Mouse (Mus musculus) limb, embryonic 15.5 days (tissue): ENCODE measurements around the gene Mamstr. TPM values are rescaled to one million over a fixed set of nuclear protein-coding genes. Genes with fewer than 3 reads are reported as not detected.
A peak's percentile ranks its signal among the peaks of the same experiment; 100 is the strongest.

Source experiments
- ATAC-seq: fragments of 200-750 bp; cut with Nextera tagmentation; 2 replicates; pipeline ENCODE4 v1.8.0; 2017; ENCODE audit warnings: low read depth, moderate TSS enrichment; ENCODE audit not compliant: insufficient number of reproducible peaks, low FRiP score, low TSS enrichment
- H3K27ac ChIP-seq: fragments of 300-500 bp; sonication (generic); 2 replicates; pipeline ENCODE4 v1.5.1; 2015; ENCODE audit warnings: moderate library complexity, mild to moderate bottlenecking, inconsistent platforms
- H3K27me3 ChIP-seq: fragments of 300-500 bp; sonication (generic); 2 replicates; pipeline ENCODE4 v1.6.1; 2015; ENCODE audit warnings: inconsistent platforms
- H3K36me3 ChIP-seq: fragments of 300-500 bp; sonication (generic); 2 replicates; pipeline ENCODE4 v1.6.1; 2015; ENCODE audit warnings: inconsistent platforms
- H3K4me1 ChIP-seq: fragments of 300-500 bp; sonication (generic); 2 replicates; pipeline ENCODE4 v1.6.1; 2015; ENCODE audit warnings: inconsistent platforms
- H3K4me2 ChIP-seq: fragments of 300-500 bp; sonication (generic); 2 replicates; pipeline ENCODE4 v1.6.1; 2015; ENCODE audit warnings: mild to moderate bottlenecking, inconsistent platforms
- H3K4me3 ChIP-seq: fragments of 300-500 bp; sonication (generic); 2 replicates; pipeline ENCODE4 v1.5.1; 2015; ENCODE audit warnings: mild to moderate bottlenecking, inconsistent platforms
- H3K9ac ChIP-seq: fragments of 300-500 bp; sonication (generic); 2 replicates; pipeline ENCODE4 v1.6.1; 2015; ENCODE audit warnings: inconsistent platforms
- H3K9me3 ChIP-seq: fragments of 300-500 bp; sonication (generic); 2 replicates; pipeline ENCODE4 v1.6.1; 2016; ENCODE audit warnings: inconsistent platforms
- WGBS: fragments of 180-500 bp; shearing (Covaris S2); methylation state at CpG from one replicate; pipeline ENCODE4 v1.1.7; 2015; 5-methylcytosine and 5-hydroxymethylcytosine counted together
- polyA plus RNA-seq: library from polyadenylated mRNA; unstranded; fragments of >200 nt; fragmentation: Nextera tagmentation; extraction: Ambion mirVana; gene quantifications from 2 replicates; pipeline ENCODE4 v1.2.1, GENCODE M21; 2015

The Mamstr gene
- polyA plus RNA-seq, 1 experiment from 2014 or later, result 21.9 TPM

DNA sequence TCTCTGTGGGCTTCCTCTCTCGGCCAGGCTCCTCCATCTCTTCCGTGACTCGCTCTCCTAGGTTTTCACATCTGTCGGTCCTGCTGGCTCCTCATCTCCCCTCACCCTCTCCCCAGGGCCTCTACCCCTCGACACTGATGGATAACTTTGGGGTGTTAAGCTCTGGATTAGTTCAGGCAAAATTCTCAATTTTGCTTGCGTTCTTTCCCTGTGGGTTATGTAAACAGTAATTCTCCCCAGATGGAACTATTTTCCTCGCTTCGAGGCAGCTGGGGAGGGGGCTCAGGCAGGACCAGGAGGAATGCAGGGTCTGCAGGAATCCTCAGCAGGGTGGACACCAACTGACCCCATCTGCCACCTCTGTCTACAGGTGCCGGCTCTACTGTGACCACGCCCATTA, 46.0 kb downstream of the Mamstr start:
- ATAC-seq, result no peak
- Histone ChIP-seq H3K4me2 (no peak overlapping the region), H3K27me3 (no peaks in the 10 kb centered on the region), H3K4me1 (peaks cover 26% of the 10 kb centered on the region), H3K9ac (no peak overlapping the region), H3K36me3 (no peaks in the 10 kb centered on the region), H3K4me3 (no peak overlapping the region), H3K27ac (no peak overlapping the region), H3K9me3 (no peaks in the 10 kb centered on the region)
- 30% methylated on average over 10 of the region's 10 CpGs for whole genome bisulfite sequencing

DNA sequence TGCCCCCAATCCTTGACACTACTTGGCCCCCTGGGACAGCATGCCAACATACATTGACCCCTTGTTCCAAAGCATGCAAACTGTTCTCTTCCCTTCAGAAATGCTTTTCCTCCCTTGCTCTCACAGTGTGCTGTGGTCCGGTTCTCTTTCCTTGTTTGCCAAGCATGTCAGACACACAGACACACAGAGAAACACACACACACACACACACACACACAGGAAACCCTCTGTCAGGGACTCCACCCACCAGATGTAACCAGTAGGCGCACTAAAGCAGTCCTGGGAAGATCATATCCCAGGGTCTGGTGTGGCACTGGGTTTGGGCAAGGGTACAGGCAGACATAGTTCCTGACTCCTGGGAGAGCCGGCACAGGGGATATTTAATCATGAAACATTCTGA, 47.1 kb downstream of the Mamstr start:
- ATAC-seq, result no peak
- H3K36me3 ChIP-seq, result no peaks in the 10 kb centered on the region
- no peak overlapping the region for H3K9ac ChIP-seq
- no peaks in the 10 kb centered on the region for H3K9me3 ChIP-seq
- peaks cover 26% of the 10 kb centered on the region for H3K4me1 ChIP-seq
- no peak overlapping the region for H3K4me2 ChIP-seq
- no peak overlapping the region for H3K4me3 ChIP-seq
- 74% methylated on average over 3 of the region's 3 CpGs for WGBS
- H3K27me3 ChIP-seq, result no peaks in the 10 kb centered on the region
- no peak overlapping the region for H3K27ac ChIP-seq

DNA sequence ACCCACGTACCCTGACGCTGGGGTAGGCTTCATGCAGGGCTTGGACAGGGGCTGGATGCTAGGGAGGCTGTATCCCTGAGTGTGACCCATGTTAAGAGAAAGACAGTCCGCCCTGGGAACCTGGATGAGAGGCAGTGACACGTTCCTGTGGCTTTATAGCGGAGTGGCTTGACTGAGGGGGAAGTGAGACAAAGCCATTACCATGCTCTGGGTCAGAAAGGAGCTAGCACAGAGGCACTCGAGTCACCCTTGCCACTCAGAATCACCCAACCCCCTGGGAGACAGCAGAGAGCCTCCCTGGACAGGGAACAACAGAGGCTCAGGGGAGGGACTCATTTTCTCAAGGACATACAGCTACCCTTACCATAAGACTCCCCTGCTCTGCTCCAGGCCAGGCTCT, 49.3 kb downstream of the Mamstr start:
- Histone ChIP-seq H3K9ac (no peak overlapping the region), H3K27ac (no peak overlapping the region)
- WGBS, result 55% methylated on average over 6 of the region's 6 CpGs

DNA sequence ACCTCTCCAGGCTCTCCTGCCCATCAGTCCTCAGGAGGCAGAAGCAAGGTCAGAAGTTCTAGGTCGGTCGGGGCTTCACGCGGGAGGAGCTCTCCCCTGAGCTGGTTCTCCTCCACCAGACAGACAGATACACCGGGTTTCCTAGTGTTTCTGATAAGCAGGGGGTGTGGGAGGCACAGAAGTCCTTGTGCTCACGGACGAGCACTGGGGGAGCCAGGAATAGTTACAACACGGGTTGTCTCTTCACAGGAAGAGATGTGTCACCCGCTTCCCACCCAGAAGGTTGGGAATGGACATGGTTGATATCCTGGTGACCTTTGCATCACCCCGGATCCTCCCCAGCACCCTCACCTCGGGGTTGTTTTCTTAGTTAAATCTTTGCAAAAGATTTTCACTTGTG, 50.0 kb downstream of the Mamstr start:
- Histone ChIP-seq H3K4me1 (peaks cover 19% of the 10 kb centered on the region), H3K36me3 (no peaks in the 10 kb centered on the region), H3K27me3 (no peaks in the 10 kb centered on the region), H3K27ac (no peak overlapping the region), H3K4me3 (no peak overlapping the region), H3K9ac (no peak overlapping the region), H3K9me3 (no peaks in the 10 kb centered on the region), H3K4me2 (no peak overlapping the region)
- 78% methylated on average over 11 of the region's 11 CpGs for WGBS
- ATAC-seq, result no peak

More for the DNA sequence above, 49.3 kb downstream of the Mamstr start:
- Histone ChIP-seq H3K36me3 (no peaks in the 10 kb centered on the region), H3K4me2 (no peak overlapping the region), H3K9me3 (no peaks in the 10 kb centered on the region), H3K27me3 (no peaks in the 10 kb centered on the region), H3K4me3 (no peak overlapping the region), H3K4me1 (peaks cover 21% of the 10 kb centered on the region)
- no peak for ATAC-seq

DNA sequence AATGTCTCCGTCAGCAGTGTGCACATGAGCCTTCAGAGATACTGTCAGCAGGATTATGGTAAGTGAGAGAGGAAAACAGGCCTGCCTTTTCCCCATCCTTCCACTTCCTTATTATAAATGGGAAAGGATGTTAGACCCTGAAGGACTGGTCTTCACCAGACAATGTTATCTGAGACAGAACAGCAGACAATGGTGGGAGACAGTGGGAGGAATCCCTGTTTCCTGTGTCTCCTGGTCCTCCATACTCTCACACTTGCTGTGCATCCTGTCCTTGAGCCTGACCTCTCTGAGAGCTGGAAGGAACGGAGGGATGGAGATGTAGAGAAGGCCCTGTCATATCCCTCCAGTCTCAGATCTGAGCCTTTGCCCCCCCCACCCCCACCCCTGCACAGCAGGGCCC, 52.6 kb downstream of the Mamstr start:
- WGBS, result 81% methylated on average over 2 of the region's 2 CpGs
- no peak overlapping the region for H3K27ac ChIP-seq
- no peaks in the 10 kb centered on the region for H3K36me3 ChIP-seq
- H3K4me1 ChIP-seq, result peaks cover 2% of the 10 kb centered on the region; the same call in 1 of the 2 replicates
- H3K9me3 ChIP-seq, result no peaks in the 10 kb centered on the region
- H3K4me3 ChIP-seq, result no peak overlapping the region
- no peaks in the 10 kb centered on the region for H3K27me3 ChIP-seq
- ATAC-seq, result no peak
- H3K9ac ChIP-seq, result no peak overlapping the region
- no peak overlapping the region for H3K4me2 ChIP-seq

DNA sequence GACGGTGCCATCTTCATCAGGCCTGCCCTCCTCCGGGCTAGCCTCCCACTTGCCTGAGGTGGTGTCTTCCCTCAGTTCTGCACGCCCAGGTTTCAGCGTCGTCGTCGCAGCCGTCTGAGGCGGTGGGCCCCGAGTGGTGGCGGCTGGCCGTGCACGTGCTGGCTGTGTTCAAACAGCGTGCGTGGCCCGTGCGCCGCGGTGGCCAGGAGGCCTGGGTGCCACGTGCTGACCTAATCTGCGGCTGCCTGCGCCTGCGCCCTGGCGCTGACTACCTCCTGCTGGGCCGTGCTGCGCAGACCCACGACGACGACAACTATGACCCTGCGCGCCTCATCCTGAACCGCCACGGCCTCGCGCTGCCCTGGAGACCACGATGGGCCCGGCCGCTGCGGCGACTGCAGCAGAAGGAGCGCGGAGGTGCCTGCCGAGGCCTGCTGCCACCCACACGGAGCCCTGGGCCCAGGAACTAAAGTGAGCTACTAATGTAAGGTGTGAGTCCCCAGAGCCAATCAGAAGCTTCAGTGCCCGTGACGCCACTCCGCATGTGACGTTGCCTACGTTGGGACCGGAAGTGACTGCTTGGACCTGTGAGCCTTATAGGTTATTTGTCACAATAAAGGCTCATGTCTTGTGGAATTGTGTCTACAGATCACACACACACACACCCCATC, 54.3 kb downstream of the Mamstr start, which contains the start of gene Sec1:
Gene Sec1 (minus strand): TSS at position 482 of the 671 bp plus-strand sequence.
- peak within 1 kb of the TSS; percentile 38; the same call in 1 of the 2 replicates for H3K27ac ChIP-seq
- H3K4me2 ChIP-seq, result no peak within 1 kb of the TSS
- no peaks in the 10 kb centered on the region for H3K36me3 ChIP-seq
- H3K9me3 ChIP-seq, result no peaks in the 10 kb centered on the region
- H3K4me3 ChIP-seq, result no peak within 1 kb of the TSS
- H3K9ac ChIP-seq, result no peak within 1 kb of the TSS
- H3K27me3 ChIP-seq, result peaks cover 7% of the 10 kb centered on the region
- peaks cover 2% of the 10 kb centered on the region; the same call in 1 of the 2 replicates for H3K4me1 ChIP-seq
- ATAC-seq, result no peak; the same call in 1 of the 2 replicates
- WGBS, result 91% methylated on average over 50 of the region's 50 CpGs

DNA sequence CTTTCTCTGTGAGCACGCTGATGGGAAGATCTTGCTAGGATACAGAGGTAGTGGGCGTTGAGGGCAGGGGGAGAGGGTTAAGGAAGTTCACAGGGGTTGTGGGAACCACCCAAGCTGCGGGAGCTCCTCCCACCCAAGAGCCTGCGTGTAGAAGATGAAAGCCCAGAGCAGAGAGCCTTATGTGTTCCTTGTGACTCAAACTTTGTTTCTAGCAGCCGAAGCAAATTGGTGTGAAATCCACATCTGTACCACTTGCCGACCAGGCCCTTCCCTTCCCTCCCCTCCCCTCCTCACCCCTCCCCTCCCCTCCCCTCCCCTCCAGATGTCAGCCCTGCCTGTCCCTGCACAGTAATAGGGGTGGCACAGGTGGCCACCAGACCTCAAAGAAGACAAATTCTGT, 55.3 kb downstream of the Mamstr start:
- Histone ChIP-seq H3K27me3 (peaks cover 18% of the 10 kb centered on the region), H3K27ac (peak overlapping the region; percentile 38; the same call in 1 of the 2 replicates)
- WGBS, result 6% methylated on average over 6 of the region's 6 CpGs

More for the DNA sequence above, 55.3 kb downstream of the Mamstr start:
- no peak overlapping the region for H3K9ac ChIP-seq
- no peaks in the 10 kb centered on the region for H3K36me3 ChIP-seq
- H3K4me1 ChIP-seq, result peaks cover 11% of the 10 kb centered on the region
- no peak overlapping the region for H3K4me2 ChIP-seq
- no peak overlapping the region for H3K4me3 ChIP-seq
- ATAC-seq, result no peak
- no peaks in the 10 kb centered on the region for H3K9me3 ChIP-seq

Other genes with a start within 250 kb of the Mamstr start
- 199 and 204 TPM in 2 replicates for gene Snrnp70, start 244.2 kb upstream of the Mamstr start, polyA plus RNA-seq
- 0.10 and 0.12 TPM in 2 replicates for gene Kcna7, start 234.3 kb upstream of the Mamstr start, polyA plus RNA-seq
- 1.9 and 3.0 TPM in 2 replicates for gene Ntf5, start 226.3 kb upstream of the Mamstr start, polyA plus RNA-seq
- gene Lhb, start 219.2 kb upstream of the Mamstr start, polyA plus RNA-seq, result not detected in 2 replicates
- gene Gys1, start 205.1 kb upstream of the Mamstr start, polyA plus RNA-seq, result 39.0 and 43.5 TPM in 2 replicates
- 122 and 125 TPM in 2 replicates for gene Ruvbl2, start 201.9 kb upstream of the Mamstr start, polyA plus RNA-seq
- 4,640 and 4,716 TPM in 2 replicates for gene Ftl1, start 180.1 kb upstream of the Mamstr start, polyA plus RNA-seq
- 145 and 146 TPM in 2 replicates for gene Bax, start 173.1 kb upstream of the Mamstr start, polyA plus RNA-seq
- gene Tulp2, start 158.1 kb upstream of the Mamstr start, polyA plus RNA-seq, result 0.61 and 1.0 TPM in 2 replicates
- not detected in 2 replicates for gene Gm45808, start 153.2 kb upstream of the Mamstr start, polyA plus RNA-seq
- 3.1 and 3.3 TPM in 2 replicates for gene Dhdh, start 151.2 kb upstream of the Mamstr start, polyA plus RNA-seq
- 279 and 295 TPM in 2 replicates for gene Nucb1, start 129.6 kb upstream of the Mamstr start, polyA plus RNA-seq
- 22.3 and 26.1 TPM in 2 replicates for gene Ppp1r15a, start 113.7 kb upstream of the Mamstr start, polyA plus RNA-seq
- gene Plekha4, start 113.6 kb upstream of the Mamstr start, polyA plus RNA-seq, result 5.7 and 6.8 TPM in 2 replicates
- gene Hsd17b14, start 85.1 kb upstream of the Mamstr start, polyA plus RNA-seq, result 0.74 and 1.1 TPM in 2 replicates
- gene Bcat2, start 69.8 kb upstream of the Mamstr start, polyA plus RNA-seq, result 63.4 and 64.4 TPM in 2 replicates
- 0.58 and 0.93 TPM in 2 replicates for gene Fgf21, start 24.5 kb upstream of the Mamstr start, polyA plus RNA-seq
- 2.9 and 3.3 TPM in 2 replicates for gene Fut1, start 22.7 kb upstream of the Mamstr start, polyA plus RNA-seq
- gene Izumo1, start 18.2 kb upstream of the Mamstr start, polyA plus RNA-seq, result 0.14 and 0.27 TPM in 2 replicates
- gene Rasip1, start 12.5 kb upstream of the Mamstr start, polyA plus RNA-seq, result 11.4 and 12.0 TPM in 2 replicates
- gene Fut2, start 26.4 kb downstream of the Mamstr start, polyA plus RNA-seq, result 7.7 and 8.0 TPM in 2 replicates
- 0.50 and 2.6 TPM in 2 replicates for gene Ntn5, start 44.0 kb downstream of the Mamstr start, polyA plus RNA-seq
- gene Sec1, start 54.4 kb downstream of the Mamstr start, polyA plus RNA-seq, result 0.56 and 0.97 TPM in 2 replicates
- gene Car11, start 59.9 kb downstream of the Mamstr start, polyA plus RNA-seq, result 13.3 and 13.7 TPM in 2 replicates
- 4.3 and 4.7 TPM in 2 replicates for gene Dbp, start 65.1 kb downstream of the Mamstr start, polyA plus RNA-seq
- gene Rpl18, start 75.5 kb downstream of the Mamstr start, polyA plus RNA-seq, result 942 and 1,034 TPM in 2 replicates
- 38.5 and 39.7 TPM in 2 replicates for gene Sphk2, start 78.0 kb downstream of the Mamstr start, polyA plus RNA-seq
- 0.76 and 0.78 TPM in 2 replicates for gene Fam83e, start 81.2 kb downstream of the Mamstr start, polyA plus RNA-seq
- gene Spaca4, start 85.8 kb downstream of the Mamstr start, polyA plus RNA-seq, result not detected in 2 replicates
- gene Lmtk3, start 143.8 kb downstream of the Mamstr start, polyA plus RNA-seq, result 1.6 and 2.0 TPM in 2 replicates
- gene Sult2b1, start 144.7 kb downstream of the Mamstr start, polyA plus RNA-seq, result 82.1 and 91.0 TPM in 2 replicates
- gene Cyth2, start 174.6 kb downstream of the Mamstr start, polyA plus RNA-seq, result 87.9 and 98.8 TPM in 2 replicates
- 1.4 and 1.5 TPM in 2 replicates for gene Kcnj14, start 184.8 kb downstream of the Mamstr start, polyA plus RNA-seq
- gene Grwd1, start 191.0 kb downstream of the Mamstr start, polyA plus RNA-seq, result 56.3 and 59.3 TPM in 2 replicates
- gene Kdelr1, start 232.8 kb downstream of the Mamstr start, polyA plus RNA-seq, result 79.4 and 97.8 TPM in 2 replicates
- 0.48 and 0.68 TPM in 2 replicates for gene Grin2d, start 238.4 kb downstream of the Mamstr start, polyA plus RNA-seq